Mouse (Mus musculus) heart, adult 2 months (tissue): ENCODE measurements around the gene Cadps2.

ENCODE experiments used
- CTCF ChIP-seq: fragments of 200-600 bp; IDR thresholded peaks from 2 replicates; pipeline ENCODE4 v1.8.1; 2022; ENCODE audit warnings: antibody characterized with exemption, mild to moderate bottlenecking, moderate library complexity
- POLR2A ChIP-seq: fragments of 200-500 bp; IDR thresholded peaks from 2 replicates; pipeline ENCODE4 v1.6.1; 2011; ENCODE audit warnings: mild to moderate bottlenecking, low read depth, low read length, control low read depth; ENCODE audit not compliant: insufficient read depth

GRCm38 (mm10) chr6:23254644-23255043, 584.6 kb downstream of the Cadps2 start:
- no peak for TF ChIP-seq POLR2A
- no peak for TF ChIP-seq CTCF
